Mouse (Mus musculus) ES-E14 (cell line): ENCODE data around the gene Dlec1.

ENCODE experiments used
- CHD2 ChIP-seq: IDR thresholded peaks from 2 replicates; pipeline ENCODE4 v1.6.1; 2014; ENCODE audit warnings: mild to moderate bottlenecking, low read depth, low read length, inconsistent platforms
- HCFC1 ChIP-seq: IDR thresholded peaks from 2 replicates; pipeline ENCODE4 v1.6.1; 2012; ENCODE audit warnings: low read length, inconsistent platforms, borderline replicate concordance; ENCODE audit not compliant: insufficient read depth
- MAFK ChIP-seq: IDR thresholded peaks from 2 replicates; pipeline ENCODE4 v1.6.1; 2014; ENCODE audit warnings: mild to moderate bottlenecking, low read depth, low read length, inconsistent platforms; ENCODE audit not compliant: insufficient read depth
- ZC3H11A ChIP-seq: IDR thresholded peaks from 2 replicates; pipeline ENCODE4 v1.6.1; 2012; ENCODE audit warnings: low read depth, mild to moderate bottlenecking, inconsistent platforms, low read length, borderline replicate concordance
- ZNF384 ChIP-seq: IDR thresholded peaks from 2 replicates; pipeline ENCODE4 v1.6.1; 2012; ENCODE audit warnings: low read depth, low read length, inconsistent platforms

GRCm38 (mm10) chr9:119164743-119165142 is 62.5 kb downstream of the Dlec1 start:
- TF ChIP-seq CHD2: no peak
- no peak for TF ChIP-seq ZC3H11A
- no peak for TF ChIP-seq ZNF384
- TF ChIP-seq HCFC1: no peak
- no peak for TF ChIP-seq MAFK
